Mouse (Mus musculus): ENCODE data around the gene Abl1. TPM values are rescaled to one million over a fixed set of nuclear protein-coding genes. Genes with fewer than 3 reads are reported as not detected.
"Not testable (repeated sequence)": the region's sequence is repeated elsewhere in the genome, so short reads cannot be mapped to it uniquely, and the experiment has no call there.

The Abl1 gene
- total RNA-seq (2021) = 10 to 100 TPM; 43.1 to 45.7 TPM
- long read RNA-seq, experiment 1, full-length matches to known transcripts = 15 of 43 reads
- long read RNA-seq, experiment 1, partial matches to known transcripts = 3 of 43 reads
- long read RNA-seq, experiment 1, other reads (novel, unspliced or antisense) = 25 of 43 reads
- long read RNA-seq, experiment 2, full-length matches to known transcripts = 17 of 46 reads
- long read RNA-seq, experiment 2, partial matches to known transcripts = 5 of 46 reads
- long read RNA-seq, experiment 2, other reads (novel, unspliced or antisense) = 24 of 46 reads

DNA sequence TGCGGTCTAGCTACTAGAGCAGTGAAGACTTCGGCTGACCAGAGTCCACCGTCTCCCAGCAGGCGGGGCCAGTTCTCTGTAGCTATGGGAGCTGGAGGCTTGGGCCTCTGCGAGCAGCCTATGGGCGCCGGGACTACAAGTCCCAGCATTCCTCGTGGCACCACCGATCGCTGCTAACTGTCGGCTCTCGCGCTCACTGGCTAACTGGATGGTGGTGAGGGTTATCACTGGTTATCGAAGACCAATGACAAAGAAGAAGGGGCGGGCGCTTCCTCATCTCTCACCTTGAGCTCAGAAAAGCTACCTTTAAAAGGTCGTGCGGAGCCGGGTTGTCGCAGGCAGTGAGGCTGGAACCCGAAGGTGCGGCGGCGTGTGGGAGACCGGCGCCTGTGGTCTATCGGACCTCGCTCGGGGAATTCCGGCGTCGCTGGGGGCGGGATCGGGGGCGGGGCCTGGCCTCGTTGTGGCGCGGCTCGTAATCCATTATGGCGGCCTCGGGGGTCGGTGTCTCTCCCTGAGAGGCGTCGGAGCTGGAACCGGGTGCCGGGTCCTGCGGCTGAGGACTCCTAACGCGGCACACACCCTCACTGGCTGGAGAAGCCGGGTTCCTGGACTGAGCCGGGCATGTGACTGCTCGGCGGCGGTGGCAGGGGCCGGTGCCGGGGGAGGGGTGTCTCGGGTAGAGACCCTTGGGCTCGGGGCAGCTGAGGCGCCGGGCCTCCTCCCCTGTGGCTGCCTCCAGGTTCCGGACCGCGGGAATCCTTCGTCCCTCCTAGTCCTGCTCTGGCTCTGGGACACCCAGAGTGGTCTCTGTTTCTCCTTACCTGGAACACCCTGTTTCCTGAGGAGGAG, at the start of gene Abl1:
TSS of gene Abl1 (plus strand) at position 303 of the 852 bp plus-strand sequence.
- peak; percentile 92 to 94 for DNase-seq
- intact Hi-C loops (cut with DNase I) = loop anchor here (2.0 to 10.0 kb wide), 2 partner anchors 73 to 447 kb away; no protein-coding TSS in a partner anchor

DNA sequence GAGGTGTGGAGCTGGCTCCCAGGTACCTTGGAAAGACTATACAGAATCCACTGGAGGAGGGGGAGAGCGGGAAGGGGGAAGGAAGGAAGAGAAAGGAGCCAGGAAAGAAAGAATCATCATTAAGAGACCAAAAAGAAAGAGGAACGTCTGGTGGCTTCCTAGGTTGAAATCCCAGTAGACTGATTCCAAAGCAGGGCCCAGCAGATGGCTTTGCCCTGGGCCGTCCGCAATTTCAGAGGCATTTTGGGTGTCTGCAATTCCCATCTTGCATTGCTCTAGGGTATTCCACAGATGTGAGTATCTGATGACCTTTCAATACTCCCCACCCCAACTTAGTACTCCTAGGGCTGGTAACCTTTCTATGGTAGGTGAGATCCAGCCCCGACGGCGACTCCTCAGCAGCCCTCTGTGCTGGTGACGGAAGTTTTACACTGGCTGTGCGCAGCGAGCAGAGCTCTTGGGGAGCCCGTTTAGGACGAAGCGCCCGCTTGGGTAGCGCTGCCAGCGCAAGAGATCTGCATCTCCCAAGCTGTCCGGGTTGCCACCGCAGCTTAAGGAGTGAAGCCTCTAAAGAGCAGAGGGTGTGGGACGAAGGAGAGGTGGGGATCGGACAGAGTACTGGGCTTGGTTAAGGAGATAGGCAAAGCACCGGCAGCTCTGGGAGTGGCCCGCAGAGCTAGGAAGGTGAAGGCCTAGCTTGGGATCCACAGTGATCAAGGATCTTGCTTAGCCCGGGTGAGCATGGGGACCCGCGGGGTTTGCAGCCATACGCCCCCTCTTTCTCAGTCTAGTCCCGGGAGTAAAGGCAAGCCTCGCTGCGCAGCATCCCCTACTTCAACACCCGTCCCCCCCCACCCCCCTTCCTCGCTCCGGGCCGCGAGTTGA, 49.4 kb upstream of the Abl1 start:
- intact Hi-C loops (cut with DNase I) = no loop called here
- DNase-seq = no peak

DNA sequence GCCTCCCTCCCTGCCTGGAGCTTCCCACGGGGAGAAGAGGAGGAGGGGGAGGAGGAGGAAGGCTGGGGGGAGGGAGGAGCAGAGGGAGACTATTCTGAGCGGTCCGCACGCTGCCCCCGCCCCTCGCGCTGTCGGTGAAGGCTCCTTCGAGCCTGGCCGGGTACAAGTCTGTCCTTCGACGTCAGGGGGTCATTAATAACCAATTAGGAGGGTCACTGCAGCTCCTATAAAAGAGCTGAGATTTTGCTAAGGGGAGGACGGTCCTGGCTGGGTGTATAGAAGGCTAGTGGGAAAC, 48.8 kb upstream of the Abl1 start:
- intact Hi-C loops (cut with DNase I) = no loop called here
- DNase-seq = no peak

DNA sequence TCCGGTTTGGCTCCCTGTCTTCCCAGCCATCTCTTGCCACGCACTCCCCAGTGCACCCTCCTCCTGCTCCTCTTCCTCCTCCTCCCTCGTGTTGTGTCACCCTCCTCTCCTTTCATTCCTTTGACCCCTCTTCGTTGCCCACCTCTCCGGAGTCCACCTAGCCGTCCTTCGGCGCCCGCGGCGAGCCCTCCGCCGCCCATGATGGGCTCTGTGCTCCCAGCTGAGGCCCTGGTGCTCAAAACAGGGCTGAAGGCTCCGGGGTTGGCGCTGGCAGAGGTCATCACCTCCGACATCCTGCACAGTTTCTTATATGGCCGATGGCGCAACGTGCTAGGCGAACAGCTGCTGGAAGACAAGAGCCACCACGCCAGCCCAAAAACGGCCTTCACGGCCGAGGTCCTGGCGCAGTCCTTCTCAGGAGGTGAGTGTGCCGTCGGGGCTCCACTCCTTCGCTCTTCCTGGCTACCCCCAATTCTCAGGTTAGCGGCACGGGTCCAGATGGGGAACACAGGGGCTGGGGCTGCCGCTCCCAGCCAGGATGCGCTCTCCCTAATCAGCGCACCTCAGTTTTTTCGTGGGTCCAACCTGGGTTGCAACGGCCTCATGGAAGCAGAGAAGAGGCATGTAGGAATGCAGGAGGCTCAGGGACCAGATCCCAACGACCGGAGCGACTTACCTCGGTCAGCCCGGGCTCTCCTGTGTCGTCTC, 48.1 kb upstream of the Abl1 start, which contains the start of gene Prdm12:
TSS of gene Prdm12 (plus strand) at position 137 of the 708 bp plus-strand sequence.
- intact Hi-C loops (cut with DNase I) = no loop called here
- no peak for DNase-seq

DNA sequence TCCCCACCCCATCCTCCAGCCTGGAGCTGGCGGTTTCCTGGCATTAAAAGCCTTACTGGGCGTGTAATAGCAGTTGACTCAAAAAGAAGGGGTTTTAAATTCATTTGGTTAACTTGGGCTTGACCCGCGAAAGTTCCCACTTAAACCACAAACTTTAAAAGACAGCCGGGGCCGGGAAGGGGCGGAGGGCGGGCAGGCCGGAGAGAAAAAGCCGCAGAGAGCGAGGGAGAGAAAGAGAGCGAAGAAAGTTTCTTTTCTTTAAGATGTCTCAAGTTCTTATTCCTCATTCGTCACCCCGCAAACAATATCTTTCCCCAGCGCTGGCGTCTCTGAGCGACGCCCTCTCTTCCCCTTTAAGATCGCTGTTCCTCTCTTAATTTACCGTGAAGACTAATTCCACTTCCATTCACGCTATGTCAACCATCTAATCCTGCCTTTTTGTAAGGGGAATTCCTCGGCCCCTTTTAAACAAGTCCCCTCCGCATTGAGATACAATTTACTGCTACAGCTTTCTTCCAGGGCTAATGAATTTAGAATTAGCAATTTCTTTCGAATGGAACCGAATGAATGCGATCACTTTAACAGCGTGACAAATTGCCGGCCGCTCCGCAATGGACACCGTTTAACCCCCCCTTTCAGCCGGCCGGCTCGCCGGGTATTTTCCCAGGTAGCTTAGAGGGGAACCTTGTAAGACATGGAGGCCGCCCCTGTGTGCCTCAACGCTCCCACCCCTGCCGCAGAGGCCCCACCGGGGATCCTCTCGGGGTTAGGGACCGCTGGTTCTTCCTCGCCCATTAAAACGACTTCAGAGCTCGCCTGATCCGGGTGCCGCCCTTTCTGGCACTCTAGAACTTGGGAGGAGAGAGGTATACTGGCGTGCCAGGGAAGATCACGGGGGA, 47.3 kb upstream of the Abl1 start:
- no peak for DNase-seq
- intact Hi-C loops (cut with DNase I) = no loop called here

DNA sequence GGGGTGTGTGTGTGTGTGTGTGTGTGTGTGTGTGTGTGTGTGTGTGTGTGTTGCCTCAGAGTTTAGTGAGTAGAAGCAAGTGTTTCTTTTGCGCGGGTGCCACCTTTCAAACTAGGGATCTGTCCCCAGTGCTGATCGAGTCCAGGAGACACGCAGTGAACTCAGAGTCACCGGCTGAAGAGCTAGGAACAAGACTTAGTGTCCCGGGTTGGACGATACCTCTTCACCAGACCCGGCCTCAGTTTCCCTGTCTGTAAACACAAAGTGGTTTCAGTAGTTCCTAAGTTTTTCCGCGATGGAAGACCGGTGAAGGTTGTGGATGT, 46.7 kb upstream of the Abl1 start:
- DNase-seq = no peak
- intact Hi-C loops (cut with DNase I) = no loop called here

DNA sequence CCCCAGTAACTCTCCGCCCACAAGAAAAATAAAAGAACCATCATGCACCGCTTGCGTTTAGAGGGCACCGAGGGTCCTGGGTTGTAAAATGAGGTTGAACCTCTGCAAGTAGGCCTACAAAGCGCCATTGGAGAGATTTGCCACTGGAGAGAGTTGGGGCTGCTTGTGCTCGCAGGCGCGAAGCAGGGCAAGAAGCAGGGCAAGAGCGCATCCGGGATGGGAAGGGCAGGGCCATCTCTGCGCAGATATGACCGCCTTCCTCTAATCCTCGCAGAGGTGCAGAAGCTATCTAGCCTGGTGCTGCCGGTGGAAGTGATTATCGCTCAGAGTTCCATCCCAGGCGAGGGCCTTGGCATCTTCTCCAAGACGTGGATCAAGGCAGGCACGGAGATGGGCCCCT, 46.2 kb upstream of the Abl1 start:
- no peak for DNase-seq
- intact Hi-C loops (cut with DNase I) = no loop called here

DNA sequence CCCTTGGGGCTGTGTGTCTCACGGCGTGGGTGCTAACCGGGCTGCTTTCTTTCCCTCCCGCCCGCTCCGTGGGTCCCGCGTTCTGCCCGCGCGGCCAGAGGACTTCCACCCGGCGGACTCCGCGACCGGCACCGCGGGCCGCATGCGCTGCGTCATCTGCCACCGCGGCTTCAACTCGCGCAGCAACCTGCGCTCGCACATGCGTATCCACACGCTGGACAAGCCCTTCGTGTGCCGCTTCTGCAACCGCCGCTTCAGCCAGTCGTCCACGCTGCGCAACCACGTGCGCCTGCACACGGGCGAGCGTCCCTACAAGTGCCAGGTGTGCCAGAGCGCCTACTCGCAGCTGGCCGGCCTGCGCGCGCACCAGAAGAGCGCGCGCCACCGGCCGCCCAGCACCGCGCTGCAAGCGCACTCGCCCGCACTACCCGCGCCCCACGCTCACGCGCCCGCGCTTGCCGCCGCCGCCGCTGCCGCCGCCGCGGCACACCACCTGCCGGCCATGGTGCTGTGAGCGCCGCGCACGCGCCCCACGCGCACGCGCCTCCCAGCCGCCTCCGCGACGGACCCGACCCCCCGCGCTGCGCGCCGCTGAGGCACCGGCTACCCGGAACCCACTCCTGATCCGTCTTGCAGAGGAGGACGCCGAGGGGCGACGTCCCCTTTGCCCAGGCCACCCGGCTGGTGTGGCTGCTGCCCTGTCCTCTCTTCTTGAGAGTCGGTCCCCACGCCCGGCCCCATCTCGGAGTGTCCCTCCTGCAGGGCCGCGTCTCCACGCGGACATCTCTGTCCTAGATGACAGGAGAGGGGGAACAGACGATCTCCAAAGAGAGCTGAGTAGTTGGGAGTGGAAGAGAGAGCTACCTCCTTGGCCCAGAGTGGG, 34.0 kb upstream of the Abl1 start:
- no peak for DNase-seq
- intact Hi-C loops (cut with DNase I) = no loop called here

DNA sequence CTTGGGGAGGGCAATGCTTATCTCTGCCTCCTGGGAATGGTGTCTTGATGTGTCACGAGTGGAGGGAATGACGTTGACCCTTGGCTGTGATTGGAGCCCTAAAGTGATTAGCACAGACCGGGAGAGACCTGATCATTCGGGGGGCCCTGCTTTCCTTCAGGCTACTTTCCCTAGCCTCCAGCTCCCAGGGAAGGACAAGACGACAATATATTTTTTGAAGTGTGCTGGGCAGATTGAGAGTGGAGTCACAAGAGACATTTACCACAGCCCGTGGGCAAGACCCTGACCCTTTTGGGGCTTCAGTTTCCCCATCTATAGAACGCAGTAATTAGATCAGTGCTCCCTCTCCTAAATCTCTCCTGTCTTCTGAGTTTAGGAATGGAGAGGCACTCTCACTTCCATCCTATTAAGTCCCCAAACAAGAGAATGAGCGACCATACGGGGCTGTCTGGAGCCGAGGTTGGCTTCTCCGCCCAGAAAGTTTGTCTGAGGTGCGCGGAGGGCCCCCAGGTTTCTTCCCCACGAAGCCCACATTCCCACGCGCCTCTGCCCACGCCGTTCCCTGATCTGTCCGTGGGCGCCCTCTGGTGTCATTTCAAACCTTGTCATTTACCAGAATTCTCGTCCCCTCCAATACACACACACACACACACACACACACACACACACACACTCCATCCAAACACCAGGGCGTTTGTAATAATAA, 33.2 kb upstream of the Abl1 start:
- peak; percentile 52 to 69 for DNase-seq
- intact Hi-C loops (cut with DNase I) = loop anchor here (1.0 kb wide), 1 partner anchor 172 kb away; no protein-coding TSS in a partner anchor

DNA sequence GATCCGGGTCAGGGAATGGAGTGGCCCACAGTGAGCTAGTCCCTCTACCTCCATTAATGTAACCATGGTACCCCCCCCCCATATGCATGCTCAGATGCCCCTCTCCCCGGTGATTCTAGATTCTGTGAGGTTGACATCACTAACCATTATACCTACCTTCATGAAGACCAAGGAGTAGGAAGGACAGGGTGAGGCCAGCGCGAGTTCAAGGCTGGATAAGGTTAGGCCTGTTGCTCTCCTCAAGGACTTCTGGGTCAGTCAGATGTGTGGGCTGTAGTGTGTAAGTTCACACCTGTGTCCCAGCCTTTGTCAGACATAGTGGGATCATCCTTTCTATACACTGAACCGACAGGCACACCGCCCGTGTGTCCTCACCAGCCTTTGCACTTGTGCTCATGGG, 31.8 kb upstream of the Abl1 start:
- intact Hi-C loops (cut with DNase I) = no loop called here
- no peak for DNase-seq

DNA sequence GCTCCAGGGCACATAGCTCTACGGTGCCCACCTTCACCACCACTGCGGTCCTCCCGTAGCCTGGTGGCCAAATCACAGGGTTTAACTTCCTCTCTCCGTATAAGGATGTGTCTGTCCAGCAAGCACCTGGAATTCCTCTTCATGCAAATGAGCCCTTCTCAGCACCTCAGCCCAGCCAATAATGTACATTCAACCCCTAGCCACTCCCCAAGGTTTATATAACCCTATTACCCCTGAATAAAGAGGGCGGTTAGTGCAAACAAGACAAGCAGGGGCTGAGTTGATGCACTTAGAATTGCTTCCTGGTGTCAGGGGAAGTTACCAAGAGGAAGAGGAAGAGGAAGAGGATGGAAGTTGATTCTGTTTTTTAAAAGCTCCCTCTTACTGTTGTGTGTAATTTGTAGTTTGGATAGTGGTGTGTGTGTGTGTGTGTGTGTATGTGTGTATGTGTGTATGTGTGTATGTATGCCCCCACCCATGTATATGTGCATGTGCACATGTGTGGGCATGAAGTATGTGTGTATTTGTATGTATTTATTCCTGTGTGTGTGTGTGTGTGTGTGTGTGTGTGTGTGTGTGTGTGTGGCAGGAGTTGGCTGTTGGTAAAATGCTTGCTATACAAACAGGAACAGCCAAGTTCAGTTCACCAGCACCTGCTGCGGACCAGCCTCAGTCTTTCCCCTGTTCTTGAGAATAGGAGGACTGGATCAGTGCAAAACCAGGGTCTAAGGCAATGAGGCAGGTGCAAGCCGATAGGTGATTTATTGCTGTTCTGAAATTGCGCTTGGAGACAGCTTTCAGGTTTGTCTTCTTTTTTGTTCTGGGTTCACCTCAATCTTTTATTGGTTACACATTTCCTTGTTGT, 25.0 kb upstream of the Abl1 start:
- intact Hi-C loops (cut with DNase I) = no loop called here
- no peak for DNase-seq

DNA sequence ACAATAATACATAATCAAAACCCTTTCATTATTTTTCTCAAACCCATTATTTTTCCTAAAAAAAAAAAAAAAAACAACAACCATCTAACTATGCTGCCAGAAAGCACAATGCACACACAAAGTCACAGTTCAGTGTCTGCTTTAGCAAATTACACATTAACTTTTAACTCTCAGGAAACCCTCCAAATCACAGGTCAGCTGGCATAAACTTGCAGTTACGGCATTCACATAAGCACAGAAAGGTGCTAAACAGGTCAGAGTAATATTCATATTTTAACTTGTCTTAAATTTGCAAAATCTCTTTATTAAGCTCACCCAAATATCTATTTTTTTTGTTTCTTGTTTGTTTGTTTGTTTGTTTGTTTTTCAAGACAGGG, 24.4 kb upstream of the Abl1 start:
- DNase-seq = no peak

DNA sequence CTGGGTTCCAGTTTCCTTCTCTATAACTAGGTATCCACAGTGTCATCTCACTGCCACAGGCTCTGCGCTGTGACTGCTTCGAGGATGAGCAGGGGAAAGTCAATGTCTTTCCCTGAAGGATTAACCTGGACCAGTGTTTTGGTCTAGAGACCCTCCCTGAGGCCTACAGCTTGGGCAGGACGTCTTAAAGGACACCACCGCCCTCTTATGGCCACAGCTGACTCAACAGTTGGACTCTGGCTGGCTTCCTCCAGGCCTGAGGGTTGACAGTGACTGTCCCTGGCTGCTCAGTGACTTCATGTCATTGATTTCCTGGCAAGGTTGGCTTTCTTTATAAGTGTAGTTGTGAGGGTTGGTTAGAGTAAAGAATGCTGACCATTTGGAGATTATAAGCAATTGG, 20.8 kb upstream of the Abl1 start:
- intact Hi-C loops (cut with DNase I) = no loop called here
- DNase-seq = peak; percentile 25 to 35

More for the DNA sequence above, 24.4 kb upstream of the Abl1 start:
- intact Hi-C loops (cut with DNase I) = no loop called here

DNA sequence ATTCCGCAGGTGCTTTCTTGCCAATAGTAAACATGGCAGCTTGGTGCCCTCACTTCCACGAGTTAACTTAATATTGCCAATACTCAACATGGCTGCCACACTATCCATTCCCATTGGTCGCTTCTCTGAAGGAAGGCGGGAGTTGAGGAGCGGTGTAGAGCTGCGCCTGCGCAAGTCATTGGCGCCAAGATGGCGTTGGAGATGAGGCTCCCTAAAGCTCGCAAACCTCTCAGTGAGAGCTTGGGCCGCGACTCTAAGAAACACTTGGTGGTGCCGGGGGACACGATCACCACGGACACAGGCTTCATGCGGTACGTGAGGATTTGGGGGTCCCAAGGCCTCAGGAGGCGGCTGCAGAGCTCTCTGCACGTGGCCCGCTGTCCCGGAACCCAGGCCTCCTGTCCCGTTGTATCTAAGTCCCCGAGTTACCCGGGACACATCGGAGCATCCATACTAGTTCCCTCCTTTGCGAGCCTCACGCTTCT, 17.6 kb upstream of the Abl1 start, which contains the start of gene Exosc2:
TSS of gene Exosc2 (plus strand) at position 165 of the 485 bp plus-strand sequence.
- peak; percentile 89 to 91 for DNase-seq
- intact Hi-C loops (cut with DNase I) = no loop called here

DNA sequence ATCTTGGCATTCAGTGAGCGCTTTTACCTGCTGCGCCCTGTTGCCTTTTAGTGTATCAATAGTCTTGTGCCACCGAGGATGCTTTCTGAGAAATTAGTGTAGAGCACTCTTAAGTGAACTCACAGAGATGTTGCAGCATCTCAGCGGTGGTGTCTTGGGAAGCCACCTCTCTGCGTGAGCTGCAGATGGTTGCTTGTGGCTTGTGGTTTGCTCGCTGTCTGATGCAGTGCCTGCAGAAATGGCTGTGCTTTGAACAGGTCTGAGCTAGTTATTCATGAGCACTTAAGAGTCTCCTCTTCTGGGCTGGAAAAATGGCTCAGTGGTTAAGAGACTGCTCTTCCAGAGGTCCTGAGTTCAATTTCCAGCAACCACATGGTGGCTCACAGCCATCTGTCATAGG, 9.5 kb upstream of the Abl1 start:
- intact Hi-C loops (cut with DNase I) = no loop called here
- no peak for DNase-seq

DNA sequence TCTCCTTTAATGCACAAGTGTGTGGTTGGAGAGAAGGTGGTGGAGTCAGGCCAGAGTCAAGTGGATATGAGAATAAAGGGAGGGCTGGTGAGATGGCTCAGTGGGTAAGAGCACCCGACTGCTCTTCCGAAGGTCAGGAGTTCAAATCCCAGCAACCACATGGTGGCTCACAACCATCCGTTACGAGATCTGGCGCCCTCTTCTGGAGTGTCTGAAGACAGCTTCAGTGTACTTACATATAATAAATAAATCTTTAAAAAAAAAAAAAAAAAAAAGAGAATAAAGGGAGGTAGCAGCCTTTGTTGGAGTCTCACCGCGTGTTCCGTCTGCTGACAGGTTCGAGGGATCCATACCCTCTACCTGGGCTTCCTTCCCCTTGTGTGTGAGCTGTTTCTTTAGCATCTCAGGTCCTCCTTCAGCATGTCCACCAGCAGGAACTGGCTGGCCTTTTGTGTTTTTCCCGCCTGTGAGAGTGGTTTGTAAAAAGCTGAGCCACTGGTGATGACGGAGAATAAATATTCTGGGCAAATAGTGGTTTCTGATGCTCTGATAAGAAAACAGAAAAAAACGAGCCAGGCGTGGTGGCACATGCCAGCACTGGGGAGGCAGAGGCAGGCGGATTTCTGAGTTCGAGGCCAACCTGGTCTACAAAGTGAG, 7.0 kb upstream of the Abl1 start:
- intact Hi-C loops (cut with DNase I) = loop anchor here (10.0 kb wide), 1 partner anchor 454 kb away; no protein-coding TSS in a partner anchor
- DNase-seq = not testable (repeated sequence)

Data from heart, postnatal 14 days (tissue).